Mouse (Mus musculus): ENCODE results near the gene Galnt2.

- no peak for TF ChIP-seq CTCF (IDR thresholded peaks at IDR 0.05; ENCODE audit: low read depth)
- no peak for TF ChIP-seq EP300 (IDR thresholded peaks at IDR 0.05; ENCODE audit: low read depth)
Measured at GRCm38 (mm10) chr8:124363337-124363736, 132.1 kb downstream of the Galnt2 start.

All from heart, postnatal 0 days (tissue).